Mouse (Mus musculus) CH12.LX (cell line): ENCODE measurements at regions not wholly inside any gene's neighbourhood (a gene's known extent, or its start where the extent isn't known, plus 50 kb on each side); places are given as distances from the start of the nearest gene placed in this dataset.

Source experiments
- DNase-seq: peaks from one replicate; pipeline ENCODE4 v3.0.0-alpha.2; 2013; ENCODE audit errors: extremely low read depth
- H3K27ac ChIP-seq: 2 replicates; pipeline ENCODE4 v1.5.1; 2012; ENCODE audit warnings: low read depth, mild to moderate bottlenecking, control low read depth, moderate library complexity; ENCODE audit not compliant: insufficient read depth
- H3K27me3 ChIP-seq: replicated peaks from 2 replicates; pipeline ENCODE3; 2012; ENCODE audit warnings: inconsistent platforms
- H3K36me3 ChIP-seq, 2 experiments: replicated peaks in 1 of 2; 2 replicates each; pipeline versions ENCODE3 to v1.6.1; 2012; ENCODE audit warnings: inconsistent platforms in 1 of 2, low read length in 1 of 2, mild to moderate bottlenecking in 1 of 2, mixed read lengths in 1 of 2, moderate library complexity in 1 of 2; ENCODE audit not compliant: control insufficient read depth in 1 of 2, insufficient read depth in 1 of 2
- H3K4me1 ChIP-seq, 2 experiments: 2 replicates each; pipeline ENCODE4 v1.6.1; 2012; ENCODE audit warnings: inconsistent platforms in 1 of 2, moderate library complexity in 1 of 2; ENCODE audit not compliant: insufficient read depth in 2 of 2, control insufficient read depth in 1 of 2
- H3K4me2 ChIP-seq: 2 replicates; pipeline ENCODE4 v1.6.1; 2012; ENCODE audit warnings: low read depth, mild to moderate bottlenecking, control low read depth; ENCODE audit not compliant: poor library complexity, insufficient read depth, severe bottlenecking
- H3K4me3 ChIP-seq, 3 experiments: fragments of 150-350 bp in 1 of 3; sonication (generic) in 1 of 3; replicated peaks in 1 of 3; 2 replicates each; pipeline versions ENCODE3 to v1.5.1; 2011 to 2012; ENCODE audit warnings: low read depth in 2 of 3, low read length in 2 of 3, mild to moderate bottlenecking in 2 of 3, moderate library complexity in 2 of 3, control low read depth in 1 of 3, improper control_type of control experiment in 1 of 3, inconsistent platforms in 1 of 3, mixed read lengths in 1 of 3; ENCODE audit not compliant: poor library complexity in 1 of 3
- H3K79me2 ChIP-seq: replicated peaks from 2 replicates; pipeline ENCODE4 v1.6.1; 2012; ENCODE audit warnings: mild to moderate bottlenecking, moderate library complexity; ENCODE audit not compliant: control insufficient read depth, poor library complexity, insufficient read depth, severe bottlenecking; ENCODE audit errors: extremely low read depth
- H3K9ac ChIP-seq: 2 replicates; pipeline ENCODE4 v1.6.1; 2012; ENCODE audit warnings: low read depth, mild to moderate bottlenecking, control low read depth, moderate library complexity; ENCODE audit not compliant: insufficient read depth
- H3K9me3 ChIP-seq: replicated peaks from 2 replicates; pipeline ENCODE3; 2012; ENCODE audit warnings: low read length, inconsistent platforms, mixed read lengths
- BHLHE40 ChIP-seq: IDR thresholded peaks from 2 replicates; pipeline ENCODE4 v1.6.1; 2011; ENCODE audit warnings: mild to moderate bottlenecking, low read depth, low read length, improper control_type of control experiment
- CHD1 ChIP-seq: IDR thresholded peaks from 2 replicates; pipeline ENCODE4 v1.6.1; 2012; ENCODE audit warnings: low read depth, low read length, improper control_type of control experiment, inconsistent platforms
- CHD2 ChIP-seq: IDR thresholded peaks from 2 replicates; pipeline ENCODE4 v1.6.1; 2011; ENCODE audit warnings: low read length, improper control_type of control experiment
- CTCF ChIP-seq, 2 experiments: IDR thresholded peaks in 1 of 2; conservative IDR thresholded peaks in 1 of 2; 2 replicates each; pipeline ENCODE4 v1.5.1; 2011 to 2012; ENCODE audit warnings: low read depth in 2 of 2, low read length in 2 of 2, improper control_type of control experiment in 1 of 2, inconsistent platforms in 1 of 2, mild to moderate bottlenecking in 1 of 2, moderate library complexity in 1 of 2
- ETS1 ChIP-seq: conservative IDR thresholded peaks from 2 replicates; pipeline ENCODE4 v1.6.1; 2012; ENCODE audit warnings: low read depth, mild to moderate bottlenecking, inconsistent platforms, low read length, improper control_type of control experiment, moderate library complexity
- HCFC1 ChIP-seq: IDR thresholded peaks from 2 replicates; pipeline ENCODE4 v1.6.1; 2012; ENCODE audit warnings: low read depth, mild to moderate bottlenecking, inconsistent platforms, low read length, improper control_type of control experiment
- IRF4 ChIP-seq: IDR thresholded peaks from 2 replicates; pipeline ENCODE4 v1.6.1; 2014; ENCODE audit warnings: low read depth, mild to moderate bottlenecking, inconsistent platforms, low read length, improper control_type of control experiment
- JUN ChIP-seq: IDR thresholded peaks from 2 replicates; pipeline ENCODE4 v1.6.1; 2011; ENCODE audit warnings: low read depth, mild to moderate bottlenecking, low read length, improper control_type of control experiment, moderate library complexity; ENCODE audit not compliant: insufficient read depth
- KAT2A ChIP-seq: IDR thresholded peaks from 2 replicates; pipeline ENCODE4 v1.6.1; 2012; ENCODE audit warnings: low read length, improper control_type of control experiment, inconsistent platforms; ENCODE audit not compliant: insufficient replicate concordance
- MAZ ChIP-seq: IDR thresholded peaks from 2 replicates; pipeline ENCODE4 v1.6.1; 2012; ENCODE audit warnings: low read depth, mild to moderate bottlenecking, inconsistent platforms, low read length, improper control_type of control experiment, moderate library complexity
- MEF2A ChIP-seq: IDR thresholded peaks from 2 replicates; pipeline ENCODE4 v1.6.1; 2014; ENCODE audit warnings: low read depth, mild to moderate bottlenecking, inconsistent platforms, low read length, improper control_type of control experiment, borderline replicate concordance
- MXI1 ChIP-seq: IDR thresholded peaks from 2 replicates; pipeline ENCODE4 v1.6.1; 2011; ENCODE audit warnings: mild to moderate bottlenecking, low read depth, low read length, improper control_type of control experiment
- NRF1 ChIP-seq: IDR thresholded peaks from 2 replicates; pipeline ENCODE4 v1.6.1; 2014; ENCODE audit warnings: low read depth, mild to moderate bottlenecking, inconsistent platforms, low read length, improper control_type of control experiment, moderate library complexity
- RAD21 ChIP-seq: IDR thresholded peaks from 2 replicates; pipeline ENCODE4 v1.6.1; 2011; ENCODE audit warnings: low read depth, mild to moderate bottlenecking, low read length, improper control_type of control experiment, moderate library complexity
- SMC3 ChIP-seq: IDR thresholded peaks from 2 replicates; pipeline ENCODE4 v1.6.1; 2011; ENCODE audit warnings: low read depth, low read length, improper control_type of control experiment
- TBP ChIP-seq: conservative IDR thresholded peaks from 2 replicates; pipeline ENCODE4 v1.6.1; 2011; ENCODE audit warnings: low read depth, low read length, improper control_type of control experiment
- TCF12 ChIP-seq: IDR thresholded peaks from 2 replicates; pipeline ENCODE4 v1.6.1; 2014; ENCODE audit warnings: low read depth, mild to moderate bottlenecking, inconsistent platforms, low read length, improper control_type of control experiment
- UBTF ChIP-seq: IDR thresholded peaks from 2 replicates; pipeline ENCODE4 v1.6.1; 2012; ENCODE audit warnings: low read depth, mild to moderate bottlenecking, inconsistent platforms, low read length, improper control_type of control experiment, moderate library complexity
- USF1 ChIP-seq: IDR thresholded peaks from 2 replicates; pipeline ENCODE4 v1.6.1; 2014; ENCODE audit warnings: low read depth, mild to moderate bottlenecking, inconsistent platforms, low read length, improper control_type of control experiment
- ZKSCAN1 ChIP-seq: IDR thresholded peaks from 2 replicates; pipeline ENCODE4 v1.6.1; 2012; ENCODE audit warnings: low read depth, inconsistent platforms, low read length, improper control_type of control experiment, borderline replicate concordance
- ZMIZ1 ChIP-seq: IDR thresholded peaks from 2 replicates; pipeline ENCODE4 v1.6.1; 2012; ENCODE audit warnings: low read depth, mild to moderate bottlenecking, inconsistent platforms, low read length, improper control_type of control experiment
- ZNF384 ChIP-seq: IDR thresholded peaks from 2 replicates; pipeline ENCODE4 v1.6.1; 2012; ENCODE audit warnings: low read depth, low read length, improper control_type of control experiment, inconsistent platforms
- dilution Hi-C: fragments of 300-500 bp; cut with MboI; formaldehyde crosslinking; loops from 2 replicates; pipeline ENCODE4 v1.14.3; 2020; ENCODE audit warnings: low sequenced_read_pairs; ENCODE audit not compliant: extremely low pct_unique_long_range_greater_than_20kb, extremely low pct_ligation_motif_present
- in situ Hi-C: fragments of 300-500 bp; cut with MboI; formaldehyde crosslinking; loops from 3 replicates; pipeline ENCODE4 v1.14.3; 2019; ENCODE audit warnings: low sequenced_read_pairs, low pct_ligation_motif_present, low pct_unique_long_range_greater_than_20kb, mixed read lengths

DNA sequence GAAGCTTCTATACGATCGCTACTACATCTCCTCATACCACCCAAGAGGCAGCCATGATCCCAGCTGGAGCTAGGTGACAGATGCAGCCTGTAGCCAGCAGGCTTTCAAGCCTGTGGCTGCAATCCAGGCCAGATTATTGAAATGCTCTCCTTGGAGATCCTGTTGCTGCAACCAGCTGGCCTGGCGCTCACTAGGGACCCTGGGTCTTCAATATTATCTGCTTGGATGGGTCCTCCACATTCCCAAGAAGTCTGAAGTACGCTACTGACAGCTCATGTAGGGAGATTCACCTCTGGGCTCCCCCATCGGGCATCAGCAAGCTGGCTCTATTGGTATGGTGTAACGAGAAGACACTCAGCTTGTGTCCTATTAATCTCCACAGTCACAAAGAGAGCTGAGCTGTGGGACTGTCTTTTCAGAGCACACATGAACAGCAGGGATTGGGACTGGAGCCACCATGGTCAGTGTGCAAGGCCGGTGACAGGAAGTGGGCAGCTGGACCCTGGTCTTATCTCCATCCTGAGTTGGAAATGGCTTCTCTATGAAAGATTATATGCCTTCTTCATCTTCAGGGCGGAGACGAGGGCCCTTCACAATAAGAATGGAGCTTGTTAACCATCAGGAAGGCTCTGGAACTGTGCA lies 93.6 kb upstream of the Neo1 start:
- H3K79me2 ChIP-seq, result no peaks in the 10 kb centered on the region
- no peaks in the 10 kb centered on the region for H3K9me3 ChIP-seq
- H3K4me2 ChIP-seq, result no peak overlapping the region
- no peak overlapping the region for H3K4me3 ChIP-seq
- no peak for TF ChIP-seq ETS1
- TF ChIP-seq CHD1, result no peak
- TF ChIP-seq MAZ, result no peak
- no peak for TF ChIP-seq TBP
- TF ChIP-seq ZKSCAN1, result no peak
- TF ChIP-seq NRF1, result no peak
- no peak for TF ChIP-seq MXI1
- no peak for TF ChIP-seq KAT2A
- no peak for TF ChIP-seq SMC3
- no peak for TF ChIP-seq ZNF384
- TF ChIP-seq CHD2, result no peak
- TF ChIP-seq USF1, result no peak
- TF ChIP-seq HCFC1, result no peak
- no peak for TF ChIP-seq RAD21
- no peak for TF ChIP-seq CTCF (conservative IDR thresholded peaks at IDR 0.05 in 1 of 2, IDR thresholded peaks at IDR 0.05 in 1 of 2; ENCODE audit: low read depth in 2 of 2, low read length in 2 of 2)
- in situ Hi-C loops (no loop called here), dilution Hi-C loops (no loop called here)
- H3K4me1 ChIP-seq, result no peaks in the 10 kb centered on the region
- peaks cover 2% of the 10 kb centered on the region for H3K27me3 ChIP-seq
- DNase-seq, result no peak
- H3K36me3 ChIP-seq, result no peaks in the 10 kb centered on the region
- no peak overlapping the region for H3K27ac ChIP-seq
- H3K9ac ChIP-seq, result no peak overlapping the region

DNA sequence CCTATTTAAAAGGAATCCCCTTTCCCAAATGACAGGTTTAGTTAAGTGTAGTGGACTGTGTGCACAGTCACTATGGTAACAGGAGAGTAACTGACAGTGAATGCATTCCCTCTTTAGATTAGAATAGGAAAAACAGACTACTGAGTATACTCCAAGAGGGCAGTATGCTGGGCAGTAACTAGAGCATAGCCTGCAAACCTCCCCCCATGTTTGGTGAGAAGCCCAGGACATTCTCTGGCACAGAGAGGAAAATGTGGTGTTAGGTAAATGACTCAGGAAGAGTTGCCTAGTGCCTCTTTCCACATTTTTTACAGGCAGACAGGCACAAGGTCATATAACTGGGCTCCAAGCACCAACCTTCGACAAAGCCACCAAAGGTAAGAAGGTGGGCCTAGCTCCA lies 93.0 kb upstream of the Neo1 start:
- Histone ChIP-seq H3K27ac (no peak overlapping the region), H3K4me2 (no peak overlapping the region), H3K9ac (no peak overlapping the region), H3K79me2 (no peaks in the 10 kb centered on the region), H3K9me3 (no peaks in the 10 kb centered on the region), H3K36me3 (no peaks in the 10 kb centered on the region), H3K27me3 (peaks cover 2% of the 10 kb centered on the region), H3K4me1 (no peaks in the 10 kb centered on the region), H3K4me3 (no peak overlapping the region)
- DNase-seq, result no peak
- no peak for TF ChIP-seq SMC3
- TF ChIP-seq IRF4, result no peak
- TF ChIP-seq ETS1, result no peak
- no peak for TF ChIP-seq UBTF
- TF ChIP-seq MXI1, result no peak
- no peak for TF ChIP-seq MAZ
- TF ChIP-seq KAT2A, result no peak
- TF ChIP-seq TCF12, result no peak
- TF ChIP-seq CTCF (conservative IDR thresholded peaks at IDR 0.05 in 1 of 2, IDR thresholded peaks at IDR 0.05 in 1 of 2; ENCODE audit: low read depth in 2 of 2, low read length in 2 of 2), result no peak
- no peak for TF ChIP-seq BHLHE40
- TF ChIP-seq MEF2A, result no peak
- no peak for TF ChIP-seq NRF1
- no peak for TF ChIP-seq JUN
- no peak for TF ChIP-seq ZMIZ1
- TF ChIP-seq TBP, result no peak
- in situ Hi-C loops (no loop called here), dilution Hi-C loops (no loop called here)
